Mouse (Mus musculus) ES-Bruce4 (cell line): ENCODE data around the gene Srgap1.

ENCODE experiments used
- CTCF ChIP-seq: IDR thresholded peaks from one replicate; pipeline ENCODE4 v1.8.1; 2011; ENCODE audit warnings: low read depth, low read length
- POLR2A ChIP-seq: IDR thresholded peaks from one replicate; pipeline ENCODE4 v1.8.1; 2011; ENCODE audit warnings: low read length; ENCODE audit not compliant: insufficient read depth

DNA sequence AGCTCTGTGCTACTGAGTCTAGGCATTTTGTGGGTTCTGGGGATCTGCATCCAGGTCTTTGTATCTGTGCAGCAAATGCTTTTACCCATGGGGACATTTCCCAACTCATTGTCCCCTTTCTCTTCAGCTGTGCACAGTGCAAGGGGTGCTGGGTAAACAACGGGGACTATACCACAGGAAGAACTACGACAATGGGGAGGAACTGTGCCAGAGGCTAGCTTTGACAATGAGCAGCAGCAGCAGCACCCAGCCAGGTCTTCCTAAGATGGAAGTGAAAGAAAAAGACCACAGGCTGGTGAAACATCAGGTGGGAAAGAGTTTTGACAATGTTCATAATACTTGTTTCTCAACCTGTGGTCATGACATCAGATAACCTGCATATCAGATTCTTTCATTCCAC is 197.6 kb downstream of the Srgap1 start:
- no peak for TF ChIP-seq CTCF
- no peak for TF ChIP-seq POLR2A
